Comparison of ENCODE assay signal across 18 mouse cellular contexts in genomic region chr14:8158721-8159120, GRCm38 (mm10).
"Had no signal": no experiment of that assay in that cellular context is flagged by ENCODE, and none has a peak within 500 bp of the region (broad histone marks: within the 10 kb centered on the region; RNA-seq: fewer than 3 reads in every experiment).

No protein-coding gene starts in this region.

- H3K4me2 ChIP-seq: lung, embryonic 14.5 days; midbrain, embryonic 12.5 days; neural tube, embryonic 13.5 days; neural tube, embryonic 15.5 days had no signal

- H3K9ac ChIP-seq: lung, embryonic 14.5 days; midbrain, embryonic 12.5 days; neural tube, embryonic 13.5 days; neural tube, embryonic 15.5 days had no signal

- H3K27ac ChIP-seq: midbrain, embryonic 10.5 days; midbrain, embryonic 12.5 days; neural tube, embryonic 13.5 days; neural tube, embryonic 15.5 days had no signal

- H3K4me3 ChIP-seq: midbrain, embryonic 10.5 days; midbrain, embryonic 12.5 days; myocyte; neural tube, embryonic 13.5 days; neural tube, embryonic 15.5 days had no signal

- H3K27me3 ChIP-seq: midbrain, embryonic 12.5 days; neural tube, embryonic 13.5 days; neural tube, embryonic 15.5 days had no signal

- H3K4me1 ChIP-seq: midbrain, embryonic 10.5 days; midbrain, embryonic 12.5 days; neural tube, embryonic 13.5 days; neural tube, embryonic 15.5 days had no signal

- ATAC-seq: midbrain, embryonic 16.5 days had no signal

- DNase-seq: lung, embryonic 14.5 days; lung, postnatal 10 days; lung, postnatal 4 days; midbrain, embryonic 14.5 days; retina, postnatal 1 day; right cerebral cortex, adult 18-20 months; right cerebral cortex, postnatal 25 days; right cerebral cortex, postnatal 4 days; spleen, adult 18-20 months; thymus, adult 18-20 months; thymus, postnatal 14 days; thymus, postnatal 36 days had no signal

- H3K9me3 ChIP-seq: midbrain, embryonic 10.5 days; midbrain, embryonic 12.5 days; neural tube, embryonic 13.5 days; neural tube, embryonic 15.5 days had no signal
